Mouse (Mus musculus): Measurements from ENCODE around the gene Amh. TPM values are rescaled to one million over a fixed set of nuclear protein-coding genes. Genes with fewer than 3 reads are reported as not detected.

The Amh gene
- total RNA-seq, 2 experiments from 2014 or later: 0.83 to 1.5 TPM

DNA sequence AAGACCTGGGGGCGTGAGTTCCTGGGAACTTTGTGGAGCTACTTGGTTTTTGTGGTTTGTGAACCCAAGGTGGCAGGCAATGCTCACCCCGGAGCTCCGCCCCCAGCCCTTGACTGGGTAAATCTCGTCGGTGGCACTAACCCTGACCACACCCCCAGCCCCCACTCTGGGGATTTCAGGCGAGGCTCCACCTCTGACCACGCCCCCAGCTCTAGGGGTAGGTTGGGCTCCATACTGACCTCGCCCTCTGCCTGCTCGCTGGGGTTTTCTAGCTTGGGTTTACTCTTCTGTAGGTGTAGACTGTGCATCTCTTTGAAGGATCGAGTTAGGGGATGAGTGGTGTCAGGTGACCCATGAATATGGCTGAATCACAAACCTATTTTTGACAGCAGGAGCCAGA is 43.5 kb downstream of the Amh start:
- no peak for DNase-seq (ENCODE audit: low spot score in 2 of 2)

DNA sequence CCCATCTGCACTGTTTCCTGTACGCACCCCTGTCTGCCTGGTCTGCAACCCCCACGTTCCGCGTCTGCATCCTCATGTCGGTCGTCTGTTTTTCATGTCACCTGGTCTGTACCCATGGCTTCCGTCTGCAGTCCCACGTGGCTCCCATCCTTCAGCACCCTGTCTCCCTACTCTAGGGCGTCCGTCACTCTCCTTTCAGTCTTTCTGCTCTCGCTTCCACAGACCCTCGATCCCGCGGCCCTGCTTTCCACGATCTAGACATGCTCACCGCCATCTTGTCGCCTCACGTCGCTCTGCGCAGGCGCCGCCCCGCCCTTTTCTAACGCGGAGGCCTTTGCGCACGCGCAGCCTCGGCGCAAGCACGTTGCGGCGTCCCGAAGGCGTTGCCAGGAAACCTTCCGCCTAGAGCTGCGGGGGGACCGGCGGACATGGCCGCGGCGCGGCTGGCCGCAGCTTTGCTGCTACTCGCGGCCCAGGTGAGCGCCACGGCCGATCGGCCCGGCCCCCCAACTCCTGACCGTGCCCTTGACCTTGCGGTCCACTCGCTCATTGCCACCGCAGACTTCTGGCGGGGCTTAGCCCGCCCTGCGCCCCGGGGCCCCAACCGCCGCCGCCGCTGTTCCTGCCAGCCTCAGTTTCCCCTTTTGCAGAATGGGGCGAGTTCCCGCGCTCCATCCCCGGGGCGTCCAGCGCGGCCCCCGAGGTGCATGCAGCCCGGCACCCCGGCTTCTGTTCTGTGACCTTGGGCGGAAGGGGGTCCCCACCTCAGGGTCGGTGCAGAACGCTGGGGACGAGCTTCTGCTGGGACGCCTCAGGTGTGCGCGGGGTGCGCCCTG is 50.1 kb downstream of the Amh start, which contains the start of the genes Lsm7 and Sppl2b:
TSS of gene Lsm7 (minus strand) at position 297 of the 836 bp plus-strand sequence.
TSS of gene Sppl2b (plus strand) at position 363 of the 836 bp plus-strand sequence.
- DNase-seq (ENCODE audit: low spot score in 2 of 2): peak; percentile 99

DNA sequence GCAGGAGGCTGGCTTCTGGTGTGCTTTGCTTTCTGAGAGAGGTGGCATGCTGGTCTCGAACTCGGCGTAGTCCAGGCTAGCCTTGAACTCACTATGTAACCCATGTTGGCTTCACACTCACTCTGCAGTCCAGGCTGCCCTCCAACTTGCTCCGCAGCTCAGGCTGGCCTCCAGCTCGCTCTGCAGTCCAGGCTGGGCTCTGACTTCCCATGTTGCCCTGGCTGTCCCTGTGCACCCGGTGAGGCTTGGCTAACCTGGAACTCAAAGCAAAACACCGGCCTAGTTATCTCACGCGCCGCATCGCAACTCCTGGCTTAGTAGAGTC is 50.7 kb downstream of the Amh start:
- no peak for DNase-seq (ENCODE audit: low spot score in 2 of 2)

DNA sequence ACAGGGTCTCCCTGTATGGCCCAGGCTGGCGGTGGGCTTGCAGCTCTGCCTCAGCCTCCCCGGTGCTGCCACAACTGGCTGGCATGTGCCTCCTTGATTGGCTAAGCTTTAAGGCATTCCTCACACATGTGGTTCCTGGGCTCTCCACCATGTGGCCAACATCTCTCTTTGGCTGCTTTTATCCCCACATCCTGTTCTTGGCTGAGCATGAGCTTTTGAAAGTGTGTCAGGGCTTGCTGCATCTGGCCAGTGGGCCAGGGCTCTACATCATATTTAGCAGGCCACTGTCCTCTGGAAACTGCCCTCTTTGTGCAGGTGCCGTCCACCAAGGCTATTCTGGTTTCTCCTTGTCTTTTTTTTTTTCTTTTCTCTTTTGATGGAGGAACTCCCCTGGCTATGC is 51.2 kb downstream of the Amh start:
- DNase-seq (ENCODE audit: low spot score in 2 of 2): no peak

DNA sequence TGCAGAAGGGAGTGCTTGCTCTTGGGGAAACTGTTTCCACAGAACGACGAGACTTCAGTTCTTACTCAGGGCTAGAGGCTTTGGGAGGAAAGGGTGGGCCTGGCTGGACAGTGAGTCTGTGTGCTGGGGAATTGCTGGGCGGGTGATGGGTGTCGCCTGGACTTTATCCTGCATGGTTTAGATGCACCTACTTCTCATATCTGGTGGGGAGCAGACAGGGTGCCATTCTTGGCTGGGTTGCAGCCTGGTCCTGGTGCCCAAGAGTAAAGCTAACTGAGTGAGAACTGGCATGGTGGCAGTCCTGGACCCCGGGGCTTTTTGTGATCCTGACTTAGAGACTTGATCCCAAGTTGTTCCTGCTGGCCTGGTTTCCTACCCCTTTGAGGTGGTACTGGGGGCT is 51.9 kb downstream of the Amh start:
- no peak for DNase-seq (ENCODE audit: low spot score in 2 of 2)

Small RNAs within 50 kb of the gene (microRNA-seq; reads per million reads assigned to microRNA genes)
- 3.3 to 3.7 reads per million in 2 experiments for gene Mir1982 (ENCODE audit: borderline number of aligned reads in 2 of 2)

Other genes starting within 250 kb of the Amh start
- gene Rexo1, start 243.7 kb upstream of the Amh start, total RNA-seq (2021): 10 to 100 TPM; 32.9 to 48.4 TPM
- 10 to 100 TPM; 11.3 to 12.3 TPM for gene Klf16, start 227.9 kb upstream of the Amh start, total RNA-seq (2021)
- gene Abhd17a, start 214.9 kb upstream of the Amh start, total RNA-seq (2021): 100 to 1,000 TPM in 1 of 2 experiments, 10 to 100 TPM in 1; 94.5 to 102 TPM
- 10 to 100 TPM; 49.7 to 54.4 TPM for gene Scamp4, start 202.4 kb upstream of the Amh start, total RNA-seq (2021)
- gene Adat3, start 202.4 kb upstream of the Amh start, total RNA-seq (2021): 1 to 10 TPM; 1.8 to 2.1 TPM
- 1 to 10 TPM; 2.6 to 3.0 TPM for gene Gm49322, start 199.2 kb upstream of the Amh start, total RNA-seq (2021)
- gene Csnk1g2, start 182.4 kb upstream of the Amh start, total RNA-seq (2021): 100 to 1,000 TPM; 134 to 140 TPM
- 10 to 100 TPM; 51.4 to 58.5 TPM for gene Btbd2, start 148.2 kb upstream of the Amh start, total RNA-seq (2021)
- gene Mknk2, start 127.1 kb upstream of the Amh start, total RNA-seq (2021): 100 to 1,000 TPM; 162 to 331 TPM
- gene Mob3a, start 103.3 kb upstream of the Amh start, total RNA-seq (2021): 10 to 100 TPM; 16.1 to 29.6 TPM
- gene Izumo4, start 103.1 kb upstream of the Amh start, total RNA-seq (2021): 10 to 100 TPM; 11.0 to 18.0 TPM
- gene Ap3d1, start 63.0 kb upstream of the Amh start, total RNA-seq (2021): 100 to 1,000 TPM in 1 of 2 experiments, 10 to 100 TPM in 1; 97.1 to 104 TPM
- gene Dot1l, start 50.0 kb upstream of the Amh start, total RNA-seq (2021): 10 to 100 TPM; 61.0 to 66.4 TPM
- 10 to 100 TPM; 47.8 to 50.5 TPM for gene Sf3a2, start 7.0 kb upstream of the Amh start, total RNA-seq (2021)
- gene Plekhj1, start 6.6 kb upstream of the Amh start, total RNA-seq (2021): 10 to 100 TPM; 69.0 to 87.2 TPM
- gene Jsrp1, start 8.3 kb downstream of the Amh start, total RNA-seq (2021): 1 to 10 TPM; 4.0 to 7.3 TPM
- gene Oaz1, start 21.4 kb downstream of the Amh start, total RNA-seq (2021): 100 to 1,000 TPM; 903 to 981 TPM
- 1 to 10 TPM; 4.1 to 6.3 TPM for gene Lingo3, start 38.8 kb downstream of the Amh start, total RNA-seq (2021)
- gene Lsm7, start 50.0 kb downstream of the Amh start, total RNA-seq (2021): 10 to 100 TPM; 22.9 to 34.3 TPM
- 10 to 100 TPM; 24.0 to 28.3 TPM for gene Sppl2b, start 50.0 kb downstream of the Amh start, total RNA-seq (2021)
- under 1 TPM; 0.10 to 0.13 TPM for gene Tmprss9, start 66.6 kb downstream of the Amh start, total RNA-seq (2021)
- 100 to 1,000 TPM; 208 to 219 TPM for gene Timm13, start 95.7 kb downstream of the Amh start, total RNA-seq (2021)
- gene Lmnb2, start 113.0 kb downstream of the Amh start, total RNA-seq (2021): 10 to 100 TPM; 14.1 to 15.2 TPM
- 10 to 100 TPM; 34.1 to 75.0 TPM for gene Gadd45b, start 124.8 kb downstream of the Amh start, total RNA-seq (2021)
- 10 to 100 TPM in 1 of 2 experiments, 1 to 10 TPM in 1; 7.0 to 11.1 TPM for gene Gng7, start 209.7 kb downstream of the Amh start, total RNA-seq (2021)
- gene Diras1, start 220.4 kb downstream of the Amh start, total RNA-seq (2021): 1 to 10 TPM; 1.7 to 1.8 TPM
- gene Slc39a3, start 232.2 kb downstream of the Amh start, total RNA-seq (2021): 10 to 100 TPM; 25.6 to 44.1 TPM

Data from adrenal gland, adult 18-20 months (tissue).